Mouse (Mus musculus) liver, adult (tissue): ENCODE measurements around the gene Nup107.

Source experiments
- GATA4 ChIP-seq: IDR thresholded peaks from 2 replicates; pipeline ENCODE4 v1.6.1; 2014; ENCODE audit warnings: mild to moderate bottlenecking, low read length; ENCODE audit not compliant: insufficient replicate concordance

Gene Nup107

GRCm38 (mm10) chr10:117792141-117793091 lies at the start of gene Nup107:
Nup107 (minus strand) TSS chr10:117792705.
- TF ChIP-seq GATA4 = no peak; the same call in 1 of the 2 replicates

GRCm38 (mm10) chr10:117841765-117842164 lies 49.3 kb upstream of the Nup107 start:
- no peak for TF ChIP-seq GATA4

GRCm38 (mm10) chr10:117840431-117840995 lies 48.0 kb upstream of the Nup107 start:
- TF ChIP-seq GATA4 = no peak

- no peak for TF ChIP-seq GATA4
Measured at GRCm38 (mm10) chr10:117839737-117840136, 47.2 kb upstream of the Nup107 start.

- TF ChIP-seq GATA4 = no peak
Measured at GRCm38 (mm10) chr10:117838924-117839323, 46.4 kb upstream of the Nup107 start.

- no peak for TF ChIP-seq GATA4
Measured at GRCm38 (mm10) chr10:117836354-117836753, 43.8 kb upstream of the Nup107 start.

- no peak for TF ChIP-seq GATA4
Measured at GRCm38 (mm10) chr10:117835453-117835852, 42.9 kb upstream of the Nup107 start.

GRCm38 (mm10) chr10:117830797-117831196 lies 38.3 kb upstream of the Nup107 start:
- no peak for TF ChIP-seq GATA4

GRCm38 (mm10) chr10:117829472-117830155 lies 37.1 kb upstream of the Nup107 start:
- no peak for TF ChIP-seq GATA4

GRCm38 (mm10) chr10:117829022-117829421 lies 36.5 kb upstream of the Nup107 start:
- TF ChIP-seq GATA4 = no peak

- no peak for TF ChIP-seq GATA4
Measured at GRCm38 (mm10) chr10:117828536-117828935, 36.0 kb upstream of the Nup107 start.

GRCm38 (mm10) chr10:117824647-117825046 lies 32.1 kb upstream of the Nup107 start:
- no peak for TF ChIP-seq GATA4

GRCm38 (mm10) chr10:117824139-117824538 lies 31.6 kb upstream of the Nup107 start:
- no peak for TF ChIP-seq GATA4

- no peak for TF ChIP-seq GATA4
Measured at GRCm38 (mm10) chr10:117823321-117823720, 30.8 kb upstream of the Nup107 start.

- no peak for TF ChIP-seq GATA4
Measured at GRCm38 (mm10) chr10:117818600-117818999, 26.1 kb upstream of the Nup107 start.

GRCm38 (mm10) chr10:117816721-117817120 lies 24.2 kb upstream of the Nup107 start:
- no peak for TF ChIP-seq GATA4
